Mouse (Mus musculus) gastrocnemius, postnatal 25 days (tissue): ENCODE measurements around the gene 1700122O11Rik. TPM values are rescaled to one million over a fixed set of nuclear protein-coding genes. Genes with fewer than 3 reads are reported as not detected.
A peak's percentile ranks its signal among the peaks of the same experiment; 100 is the strongest.

Experiments
- DNase-seq: peaks from one replicate; pipeline ENCODE4 v3.0.0; 2022
- total RNA-seq, 2 experiments: library from RNA; stranded (reverse); gene quantifications; 1 replicate in 1 of 2; 2 replicates in 1 of 2; pipeline ENCODE4 v1.2.3; 2021

1700122O11Rik gene
- total RNA-seq, 2 experiments from 2014 or later, result not detected

DNA sequence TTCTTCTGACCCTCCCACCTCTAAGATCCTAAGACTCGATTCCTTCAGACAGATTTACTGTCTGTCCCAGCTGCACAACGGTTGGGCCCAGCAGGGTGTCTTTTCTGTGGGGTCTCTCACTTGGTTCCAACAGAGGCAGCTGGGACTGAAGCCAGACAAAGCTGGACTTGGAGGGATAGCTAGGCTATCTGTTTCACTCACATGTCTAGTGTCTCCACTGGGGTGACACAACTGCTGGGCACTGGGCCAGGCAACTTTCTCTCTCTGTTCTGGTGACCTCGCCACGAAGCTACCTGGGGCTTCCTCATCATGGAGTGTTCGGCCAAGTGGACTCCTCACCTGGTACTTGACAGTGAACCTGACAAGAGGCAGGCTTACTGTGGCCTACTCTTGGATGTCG lies 10.4 kb downstream of the 1700122O11Rik start:
- no peak for DNase-seq

GRCm38 (mm10) chr17:48027019-48027418 lies 11.1 kb downstream of the 1700122O11Rik start:
- DNase-seq, result no peak

GRCm38 (mm10) chr17:48024045-48024444 lies 14.0 kb downstream of the 1700122O11Rik start:
- DNase-seq, result peak; percentile 72

DNA sequence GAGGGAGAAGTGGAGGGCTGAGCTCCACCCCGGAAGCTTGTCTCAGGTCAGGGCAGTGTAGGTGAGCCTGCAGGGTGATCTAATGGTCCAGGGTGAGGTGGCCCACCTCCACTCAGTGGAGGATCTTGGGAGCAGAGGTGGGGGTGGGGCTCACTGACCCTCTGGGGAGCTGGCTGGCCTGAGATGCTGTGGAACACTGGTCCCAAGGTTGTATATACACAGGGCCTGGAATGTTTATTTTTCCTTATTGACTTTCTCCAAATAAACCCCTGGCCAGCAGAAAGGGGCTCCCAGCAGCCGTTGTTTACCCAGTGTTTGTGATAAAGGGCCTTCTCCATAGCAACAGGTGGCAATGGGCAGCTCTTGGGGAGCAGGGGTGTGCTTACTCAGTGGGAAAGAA lies 18.5 kb downstream of the 1700122O11Rik start:
- no peak for DNase-seq

- no peak for DNase-seq
These were observed 21.5 kb downstream of the 1700122O11Rik start for GRCm38 (mm10) chr17:48016566-48016965.

- DNase-seq, result no peak
These were observed 25.5 kb downstream of the 1700122O11Rik start for GRCm38 (mm10) chr17:48012561-48012960.

DNA sequence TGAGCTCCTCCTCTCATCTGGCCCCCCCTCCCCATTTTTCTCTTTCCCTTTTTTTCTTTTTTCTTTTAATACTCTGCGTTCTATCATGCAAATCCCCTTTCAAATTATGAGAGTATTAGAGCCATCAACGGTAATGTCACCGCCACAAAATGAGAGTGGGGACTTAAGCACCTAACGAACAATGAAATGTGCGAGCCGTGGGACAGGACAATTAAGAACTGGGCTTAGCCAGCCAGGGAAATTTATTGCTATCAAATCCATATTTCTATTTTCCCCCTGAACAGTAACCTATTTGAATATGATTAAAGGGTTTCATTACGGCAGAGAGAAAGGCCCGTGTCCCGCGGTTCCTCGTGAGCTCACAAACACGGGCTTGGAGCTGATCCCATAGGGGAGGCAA lies 27.0 kb downstream of the 1700122O11Rik start:
- DNase-seq, result no peak

GRCm38 (mm10) chr17:48010283-48010682 lies 27.8 kb downstream of the 1700122O11Rik start:
- no peak for DNase-seq

GRCm38 (mm10) chr17:48005816-48006215 lies 32.3 kb downstream of the 1700122O11Rik start:
- DNase-seq, result no peak

GRCm38 (mm10) chr17:48005091-48005490 lies 33.0 kb downstream of the 1700122O11Rik start:
- DNase-seq, result no peak

DNA sequence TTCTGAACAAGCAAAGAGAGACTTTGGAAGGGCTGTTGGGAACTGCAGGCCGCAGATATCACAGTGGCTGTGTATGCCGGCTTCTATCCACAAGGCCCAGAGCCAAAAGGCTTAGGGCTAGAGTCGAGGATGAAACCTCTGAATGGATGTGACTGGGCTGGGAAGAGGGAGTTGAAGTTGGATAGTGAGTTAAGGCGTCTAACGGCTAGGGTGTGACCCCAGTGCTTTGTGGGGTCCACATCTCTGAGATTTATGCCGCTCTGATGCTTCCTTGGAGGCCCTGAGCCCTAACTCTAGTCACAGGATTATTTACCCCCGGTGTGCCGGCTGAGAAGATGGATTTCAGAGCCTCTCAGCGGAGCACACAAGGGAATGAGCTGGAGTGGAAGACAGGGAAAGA lies 33.5 kb downstream of the 1700122O11Rik start:
- no peak for DNase-seq

GRCm38 (mm10) chr17:48002486-48002885 lies 35.6 kb downstream of the 1700122O11Rik start:
- DNase-seq, result no peak

- peak; percentile 81 for DNase-seq
These were observed 36.3 kb downstream of the 1700122O11Rik start for GRCm38 (mm10) chr17:48001586-48002361.

GRCm38 (mm10) chr17:48001157-48001556 lies 36.9 kb downstream of the 1700122O11Rik start:
- DNase-seq, result no peak

DNA sequence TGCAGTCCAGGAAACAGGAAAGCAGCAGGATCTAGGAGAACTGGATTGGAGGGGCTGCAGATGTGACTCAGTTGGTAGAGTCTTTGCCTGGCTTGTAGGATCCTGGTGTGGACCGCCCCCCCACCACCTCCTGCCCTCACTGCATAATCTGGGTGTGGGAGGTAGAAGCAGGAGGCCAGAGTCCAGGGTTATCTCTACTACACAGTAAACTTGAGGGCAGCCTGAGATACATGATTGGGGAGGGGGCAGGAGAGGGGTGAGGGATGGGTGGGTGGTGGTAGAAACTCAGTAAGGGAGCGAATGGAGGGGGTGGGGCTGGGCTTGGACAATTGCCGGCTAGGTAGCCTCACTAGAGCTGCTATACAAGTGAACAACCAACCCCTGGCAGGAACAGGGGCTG lies 38.3 kb downstream of the 1700122O11Rik start:
- DNase-seq, result no peak

DNA sequence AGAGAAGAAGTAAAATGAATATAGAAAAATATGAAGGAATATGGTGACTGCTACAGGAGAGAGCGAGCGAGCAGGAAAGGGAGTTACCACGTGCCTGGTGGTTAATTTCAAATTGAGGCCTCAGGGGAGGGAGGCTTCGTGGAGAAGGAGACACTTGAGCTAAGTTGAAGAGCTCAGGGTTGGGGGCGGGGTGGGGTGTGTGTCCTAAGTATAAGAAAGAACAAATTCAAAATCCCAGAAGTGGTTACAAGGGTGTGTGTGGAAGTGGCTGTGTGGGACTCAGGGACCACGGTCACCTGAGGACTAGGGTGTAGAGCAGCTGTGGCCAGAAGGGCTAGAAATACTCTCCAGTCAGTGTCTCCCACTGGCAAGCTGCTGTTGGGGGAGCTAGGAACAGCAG lies 38.7 kb downstream of the 1700122O11Rik start:
- DNase-seq, result no peak

DNA sequence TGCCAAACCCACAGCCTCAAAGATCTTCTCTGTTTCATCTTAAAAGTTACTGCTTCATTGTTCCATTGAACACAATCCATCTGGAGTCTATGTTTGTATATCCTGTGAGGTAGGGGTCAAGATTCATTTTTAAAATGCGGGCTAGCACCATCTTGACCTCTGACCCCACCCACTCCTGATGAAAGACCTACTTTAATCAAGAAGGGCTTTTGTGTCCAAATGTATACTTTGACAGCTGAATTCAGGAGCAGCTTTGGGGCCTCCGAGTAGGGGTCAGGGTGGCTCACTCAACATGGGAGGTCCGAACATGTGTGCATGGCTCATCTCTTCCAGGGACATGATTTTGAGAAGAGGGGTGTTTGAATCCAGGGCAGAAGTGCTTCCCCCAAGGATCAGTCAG lies 40.3 kb downstream of the 1700122O11Rik start:
- DNase-seq, result no peak

GRCm38 (mm10) chr17:47990392-47991123 lies 47.5 kb downstream of the 1700122O11Rik start:
- DNase-seq, result no peak

- no peak for DNase-seq
These were observed 48.1 kb downstream of the 1700122O11Rik start for GRCm38 (mm10) chr17:47989951-47990378.

- DNase-seq, result peak; percentile 53
These were observed 49.3 kb downstream of the 1700122O11Rik start for GRCm38 (mm10) chr17:47988811-47989210.

DNA sequence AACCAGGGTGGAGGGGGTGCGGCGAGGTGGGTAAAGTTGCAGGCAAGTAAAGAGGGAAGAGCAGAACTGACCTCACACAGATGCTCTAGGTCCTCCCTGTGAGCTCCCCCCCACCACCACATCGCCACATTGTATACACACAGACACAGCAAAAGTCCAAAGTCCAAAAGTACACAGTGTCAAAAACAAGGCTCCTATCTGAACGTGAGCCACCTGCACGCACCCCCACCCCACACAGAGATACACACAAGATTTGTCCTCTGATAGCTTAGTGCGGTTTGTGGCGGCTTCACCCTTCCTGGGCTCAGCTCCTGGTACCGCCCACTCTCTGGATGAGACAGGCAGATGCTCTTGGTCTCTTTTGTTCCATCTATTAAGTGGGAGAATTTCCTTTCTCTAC lies 50.0 kb downstream of the 1700122O11Rik start:
- DNase-seq, result no peak
